Mouse (Mus musculus): ENCODE data around the gene Pcnt. TPM values are rescaled to one million over a fixed set of nuclear protein-coding genes. Genes with fewer than 3 reads are reported as not detected.

Pcnt gene
- polyA plus RNA-seq (2017; shearing (Covaris generic)) = 10 to 100 TPM in 1 of 2 experiments, 1 to 10 TPM in 1; 8.6 to 11.8 TPM

- ATAC-seq = peak; percentile 93
These were observed at the start of gene Pcnt for GRCm38 (mm10) chr10:76442178-76443088. Gene Pcnt (minus strand): TSS chr10:76442786.

GRCm38 (mm10) chr10:76489205-76489604 is 46.6 kb upstream of the Pcnt start:
- ATAC-seq = no peak

- ATAC-seq = no peak
These were observed 45.7 kb upstream of the Pcnt start for GRCm38 (mm10) chr10:76488265-76488664.

- ATAC-seq = no peak
These were observed 43.7 kb upstream of the Pcnt start for GRCm38 (mm10) chr10:76486302-76486701.

- ATAC-seq = no peak
These were observed 38.9 kb upstream of the Pcnt start for GRCm38 (mm10) chr10:76481480-76481879.

- ATAC-seq = no peak
These were observed 38.3 kb upstream of the Pcnt start for GRCm38 (mm10) chr10:76480851-76481250.

GRCm38 (mm10) chr10:76473759-76474158 is 31.2 kb upstream of the Pcnt start:
- ATAC-seq = no peak

GRCm38 (mm10) chr10:76468203-76469162 is 25.9 kb upstream of the Pcnt start, which contains the start of the genes Mcm3ap and Ybey:
Gene Mcm3ap (plus strand): TSS chr10:76468927.
Gene Ybey (minus strand): TSS chr10:76469114.
- ATAC-seq = peak; percentile 96

GRCm38 (mm10) chr10:76462721-76463120 is 20.1 kb upstream of the Pcnt start:
- ATAC-seq = no peak

GRCm38 (mm10) chr10:76462312-76462711 is 19.7 kb upstream of the Pcnt start:
- ATAC-seq = no peak

GRCm38 (mm10) chr10:76461255-76461654 is 18.7 kb upstream of the Pcnt start:
- no peak for ATAC-seq

- ATAC-seq = no peak
These were observed 12.7 kb upstream of the Pcnt start for GRCm38 (mm10) chr10:76455289-76455688.

- no peak for ATAC-seq
These were observed 6.3 kb upstream of the Pcnt start, which contains the start of gene 2610028H24Rik for GRCm38 (mm10) chr10:76448851-76449250. Gene 2610028H24Rik (plus strand): TSS chr10:76449081.

- no peak for ATAC-seq
These were observed 5.0 kb upstream of the Pcnt start for GRCm38 (mm10) chr10:76447406-76448229.

- no peak for ATAC-seq
These were observed 3.6 kb upstream of the Pcnt start for GRCm38 (mm10) chr10:76445996-76446681.

- no peak for ATAC-seq
These were observed 2.3 kb downstream of the Pcnt start, which contains the start of gene AC141477.1 for GRCm38 (mm10) chr10:76440281-76440680. Gene AC141477.1 (minus strand): TSS chr10:76440444.

- ATAC-seq = no peak
These were observed 3.3 kb downstream of the Pcnt start for GRCm38 (mm10) chr10:76439107-76439890.

- ATAC-seq = no peak
These were observed 8.7 kb downstream of the Pcnt start for GRCm38 (mm10) chr10:76433925-76434324.

GRCm38 (mm10) chr10:76425674-76426073 is 16.9 kb downstream of the Pcnt start:
- ATAC-seq = no peak

GRCm38 (mm10) chr10:76416811-76417210 is 25.8 kb downstream of the Pcnt start:
- no peak for ATAC-seq

Data from CD4-positive, CD25-positive, alpha-beta regulatory T cell, adult 4 months (primary cell).